26 mouse cellular contexts compared by ENCODE assay signal in the genomic region with DNA sequence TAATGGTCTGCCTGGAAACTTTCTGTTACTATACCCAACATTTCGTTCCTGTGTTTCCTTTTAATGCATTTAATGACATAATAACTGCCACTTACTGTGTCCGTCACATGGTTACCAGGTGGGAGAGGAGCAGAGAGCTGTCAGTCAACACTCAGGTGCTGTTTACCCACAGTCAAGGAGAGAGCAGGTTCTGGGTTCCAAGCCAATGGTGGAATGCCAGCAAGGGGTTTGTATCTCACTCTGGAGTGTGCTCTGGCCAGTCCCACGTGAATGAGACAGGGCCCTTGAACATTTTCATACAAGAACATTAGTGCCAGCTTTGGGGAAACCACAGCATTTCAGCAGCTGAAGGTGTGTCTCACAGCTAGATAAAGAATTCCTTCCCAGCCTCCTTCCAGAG.
"Had no signal": no experiment of that assay in that cellular context is flagged by ENCODE, and none has a peak within 500 bp of the region (broad histone marks: within the 10 kb centered on the region; RNA-seq: fewer than 3 reads in every experiment).

No protein-coding gene starts in this region.

- H3K4me1 ChIP-seq: heart, embryonic 15.5 days had no signal

- ATAC-seq: forebrain, postnatal 0 days; hindbrain, postnatal 0 days; intestine, embryonic 16.5 days had no signal

- H3K27ac ChIP-seq: heart, adult 2 months; heart, embryonic 13.5 days; heart, embryonic 15.5 days; hindbrain, embryonic 13.5 days; hindbrain, embryonic 15.5 days; hindbrain, postnatal 0 days; kidney, embryonic 15.5 days; kidney, postnatal 0 days; limb, embryonic 13.5 days; limb, embryonic 15.5 days had no signal

- DNase-seq: forebrain, postnatal 0 days; gastrocnemius, postnatal 14 days; gastrocnemius, postnatal 36 days; heart, adult 11 months; heart, adult 2 months; heart, postnatal 14 days; heart, postnatal 36 days; kidney, adult 11 months; kidney, adult 2 months; kidney, adult 9 months; kidney, postnatal 14 days; kidney, postnatal 36 days; layer of hippocampus, adult 9-11 months; layer of hippocampus, postnatal 36 days; left cerebral cortex, postnatal 4 days had no signal

- H3K36me3 ChIP-seq: heart, embryonic 13.5 days; heart, embryonic 15.5 days; hindbrain, embryonic 13.5 days; hindbrain, embryonic 15.5 days; kidney, embryonic 15.5 days; limb, embryonic 13.5 days; limb, embryonic 15.5 days had no signal

- H3K4me2 ChIP-seq: heart, embryonic 11.5 days; heart, embryonic 13.5 days; heart, embryonic 15.5 days; hindbrain, embryonic 13.5 days; hindbrain, embryonic 15.5 days; kidney, embryonic 15.5 days; limb, embryonic 13.5 days; limb, embryonic 15.5 days had no signal

- H3K9ac ChIP-seq: forebrain, postnatal 0 days; heart, embryonic 13.5 days; heart, embryonic 15.5 days; hindbrain, embryonic 13.5 days; hindbrain, embryonic 15.5 days; kidney, embryonic 15.5 days; limb, embryonic 13.5 days; limb, embryonic 15.5 days had no signal

- H3K9me3 ChIP-seq: heart, embryonic 13.5 days; heart, embryonic 15.5 days; hindbrain, embryonic 13.5 days; hindbrain, embryonic 15.5 days; kidney, embryonic 15.5 days; limb, embryonic 13.5 days; limb, embryonic 15.5 days had no signal

- H3K27me3 ChIP-seq: heart, embryonic 13.5 days; heart, embryonic 15.5 days; hindbrain, embryonic 13.5 days; hindbrain, embryonic 15.5 days; kidney, embryonic 15.5 days; limb, embryonic 13.5 days; limb, embryonic 15.5 days had no signal

- H3K4me3 ChIP-seq: heart, adult 2 months; heart, embryonic 13.5 days; heart, embryonic 15.5 days; hindbrain, embryonic 13.5 days; hindbrain, embryonic 15.5 days; kidney, embryonic 15.5 days; limb, embryonic 13.5 days; limb, embryonic 15.5 days had no signal
